Mouse (Mus musculus) ES-CJ7 (cell line): ENCODE measurements around the gene Gm37240.
A peak's percentile ranks its signal among the peaks of the same experiment; 100 is the strongest.

Source experiments
- DNase-seq: peaks from one replicate; pipeline ENCODE4 v3.0.0; 2011; ENCODE audit warnings: low read depth, low spot score

Gm37240 gene

DNA sequence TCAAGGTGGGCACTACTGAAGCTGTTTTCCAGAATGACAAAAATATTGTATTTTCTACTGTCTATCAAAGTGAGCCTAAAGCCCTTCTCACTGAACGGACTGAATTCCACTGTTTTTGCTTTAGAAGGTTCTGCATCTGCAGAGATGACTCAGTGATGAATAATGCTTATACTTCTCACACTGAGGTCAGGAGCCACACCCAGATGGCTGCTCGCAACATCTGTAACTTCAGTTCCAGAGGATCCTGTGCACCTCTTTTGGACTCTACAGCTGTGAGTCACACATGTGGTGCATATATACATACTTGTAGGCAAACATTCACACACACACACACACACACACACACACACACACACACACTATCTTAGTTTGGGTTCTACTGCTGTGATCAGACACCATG lies 602.8 kb downstream of the Gm37240 start:
- DNase-seq = no peak

GRCm38 (mm10) chr3:85282816-85283215 lies 604.5 kb downstream of the Gm37240 start:
- DNase-seq = no peak

- peak; percentile 76 for DNase-seq
Measured at GRCm38 (mm10) chr3:85275075-85275474, 612.2 kb downstream of the Gm37240 start.

GRCm38 (mm10) chr3:85271491-85271890 lies 615.8 kb downstream of the Gm37240 start:
- DNase-seq = no peak

- no peak for DNase-seq
Measured at GRCm38 (mm10) chr3:85264963-85265362, 622.4 kb downstream of the Gm37240 start.

- DNase-seq = no peak
Measured at GRCm38 (mm10) chr3:85264546-85264945, 622.8 kb downstream of the Gm37240 start.

DNA sequence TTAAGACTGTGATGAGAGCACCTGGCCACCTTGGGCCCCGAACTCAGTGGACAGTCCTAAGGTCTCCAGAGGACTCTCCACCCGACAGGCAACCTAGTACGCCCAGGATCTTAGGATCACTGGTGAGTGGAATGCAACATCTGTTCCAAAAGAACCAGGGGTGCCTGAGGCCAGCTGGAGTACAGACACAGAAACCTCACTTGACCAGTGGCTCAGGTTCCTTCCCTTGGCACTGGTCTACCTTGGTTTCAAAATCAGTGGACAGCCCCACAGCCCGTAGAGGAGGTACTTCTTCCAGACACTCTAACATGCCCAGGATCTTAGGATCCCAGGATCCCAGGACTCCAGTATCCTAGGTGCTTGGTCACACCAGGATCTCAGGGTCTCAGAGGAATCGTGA lies 632.8 kb downstream of the Gm37240 start:
- DNase-seq = no peak

- DNase-seq = no peak
Measured at GRCm38 (mm10) chr3:85251631-85252030, 635.7 kb downstream of the Gm37240 start.

DNA sequence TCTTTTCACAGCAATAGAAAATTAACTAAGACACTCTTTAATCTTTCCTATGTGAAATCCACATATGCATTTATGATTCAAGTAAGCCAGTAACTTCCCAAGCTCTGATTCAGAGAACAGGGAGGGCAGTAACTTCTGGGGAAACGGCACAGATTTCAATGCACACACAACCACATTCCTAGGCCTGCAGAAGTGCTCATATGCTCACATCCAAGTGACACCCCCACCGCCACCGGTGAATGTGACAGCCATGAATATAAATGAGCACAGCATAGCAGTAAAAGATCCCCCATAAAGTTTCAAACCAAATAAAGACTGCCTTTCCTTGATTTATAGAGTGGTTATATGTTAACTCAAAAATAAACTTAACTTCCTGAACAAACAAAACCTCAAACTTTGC lies 641.2 kb downstream of the Gm37240 start:
- no peak for DNase-seq

GRCm38 (mm10) chr3:85236546-85236945 lies 650.8 kb downstream of the Gm37240 start:
- no peak for DNase-seq

- DNase-seq = no peak
Measured at GRCm38 (mm10) chr3:85232846-85233245, 654.5 kb downstream of the Gm37240 start.

- no peak for DNase-seq
Measured at GRCm38 (mm10) chr3:85222046-85222445, 665.3 kb downstream of the Gm37240 start.

DNA sequence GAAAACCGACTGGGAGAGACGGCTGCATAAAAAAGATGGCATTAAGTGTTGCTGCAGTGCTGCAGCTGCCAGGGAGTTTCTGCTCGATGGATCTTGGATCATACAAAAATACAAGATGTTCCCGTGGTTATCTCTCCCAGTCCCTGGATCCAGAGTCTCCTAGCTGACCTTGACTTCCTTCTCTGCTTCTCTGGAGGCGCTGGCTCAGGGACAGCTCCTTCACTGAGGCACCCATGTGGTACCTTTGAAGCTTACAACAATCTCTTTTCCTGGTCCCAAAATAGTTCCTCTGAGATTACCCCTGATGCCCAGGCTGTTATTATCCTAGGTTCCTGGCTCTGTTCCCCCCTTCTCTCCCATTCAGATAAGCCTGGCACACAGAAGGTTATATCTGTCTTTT lies 672.4 kb downstream of the Gm37240 start:
- DNase-seq = no peak

DNA sequence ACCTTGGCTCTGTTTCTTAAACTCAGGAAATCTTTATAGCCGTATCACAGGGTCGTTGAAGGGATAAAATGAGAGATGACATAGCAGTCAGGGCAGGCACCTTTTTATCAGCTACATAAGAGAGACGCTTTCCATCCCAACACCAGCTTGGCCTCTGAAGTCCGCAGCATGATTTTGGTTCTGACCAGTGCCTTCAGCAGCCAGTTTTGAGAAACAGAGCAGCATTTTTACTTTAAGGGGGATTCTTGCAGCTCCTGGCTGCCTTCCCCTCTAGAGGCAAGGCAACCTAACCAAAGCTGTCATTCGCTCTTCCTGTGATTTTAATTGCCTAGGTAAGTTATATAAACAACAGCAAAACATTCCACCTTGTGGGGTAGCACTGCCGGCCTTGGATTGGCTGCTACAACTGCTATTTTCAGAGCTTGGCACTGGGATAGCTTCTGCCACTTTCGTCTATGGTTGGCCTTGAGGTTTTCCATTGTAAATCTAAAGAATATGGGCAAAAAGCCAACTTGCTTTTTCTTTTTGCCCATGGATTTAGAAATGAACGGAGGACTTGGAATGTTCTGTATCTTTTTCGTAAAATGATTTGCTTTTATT lies 674.5 kb downstream of the Gm37240 start:
- DNase-seq = no peak

- no peak for DNase-seq
Measured at GRCm38 (mm10) chr3:85209887-85210844, 677.2 kb downstream of the Gm37240 start.

DNA sequence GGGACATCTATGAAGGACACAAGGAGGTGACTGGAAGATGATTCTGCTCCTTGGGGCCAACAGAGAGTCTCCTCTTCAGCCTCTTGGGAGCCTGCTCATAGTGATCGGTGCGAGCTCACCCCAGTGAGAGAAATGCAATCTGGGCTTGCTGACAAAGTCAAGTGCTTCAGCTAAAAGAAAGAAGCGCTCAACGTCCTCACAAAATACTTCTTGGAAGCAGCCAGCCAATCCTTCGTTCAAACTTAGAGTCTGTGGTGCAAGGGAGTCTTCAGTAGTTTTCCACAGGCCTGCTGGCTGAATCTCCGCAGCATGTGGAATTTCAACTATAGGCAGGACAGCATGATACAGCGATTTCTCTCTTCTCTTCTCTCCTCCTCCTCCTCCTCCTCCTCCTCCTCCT lies 680.8 kb downstream of the Gm37240 start:
- no peak for DNase-seq

DNA sequence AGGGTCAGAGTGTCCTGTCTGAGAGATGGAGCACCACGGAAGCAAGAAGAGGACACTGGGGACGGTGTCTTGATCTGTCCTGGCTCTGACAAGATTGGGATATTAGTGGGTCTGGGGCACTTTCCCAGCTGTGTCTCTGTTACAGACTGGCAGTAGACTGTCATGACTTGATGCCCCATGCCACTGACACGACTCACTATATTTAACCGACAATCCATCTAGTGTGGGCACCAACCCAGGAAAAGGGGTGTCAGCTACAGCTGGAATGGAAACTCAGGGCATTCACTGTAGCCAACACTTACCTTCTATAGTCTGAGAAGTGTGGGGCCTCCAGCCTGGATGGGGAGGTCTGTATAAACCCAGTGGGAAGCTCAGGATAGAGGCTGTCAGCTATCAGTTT lies 681.4 kb downstream of the Gm37240 start:
- no peak for DNase-seq

- no peak for DNase-seq
Measured at GRCm38 (mm10) chr3:85203659-85204058, 683.7 kb downstream of the Gm37240 start.

DNA sequence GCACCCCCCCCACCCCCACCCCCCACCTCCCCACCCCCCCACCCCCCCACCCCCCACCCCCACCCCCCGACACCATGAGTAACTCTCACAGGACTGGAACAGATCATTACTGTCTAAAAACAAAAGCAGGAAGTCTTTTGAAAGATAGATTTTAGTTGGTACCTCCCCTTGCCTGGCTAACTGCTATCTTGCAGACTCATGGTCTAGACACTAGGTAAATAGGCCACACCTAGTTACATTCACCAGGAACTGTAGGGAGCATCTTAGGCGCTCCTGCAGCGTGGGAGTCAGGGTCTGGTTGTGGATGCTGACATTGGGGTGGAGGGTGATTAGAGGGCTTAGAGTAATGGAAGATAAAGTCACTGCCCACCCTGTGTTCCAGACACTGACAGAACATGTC lies 684.6 kb downstream of the Gm37240 start:
- no peak for DNase-seq

DNA sequence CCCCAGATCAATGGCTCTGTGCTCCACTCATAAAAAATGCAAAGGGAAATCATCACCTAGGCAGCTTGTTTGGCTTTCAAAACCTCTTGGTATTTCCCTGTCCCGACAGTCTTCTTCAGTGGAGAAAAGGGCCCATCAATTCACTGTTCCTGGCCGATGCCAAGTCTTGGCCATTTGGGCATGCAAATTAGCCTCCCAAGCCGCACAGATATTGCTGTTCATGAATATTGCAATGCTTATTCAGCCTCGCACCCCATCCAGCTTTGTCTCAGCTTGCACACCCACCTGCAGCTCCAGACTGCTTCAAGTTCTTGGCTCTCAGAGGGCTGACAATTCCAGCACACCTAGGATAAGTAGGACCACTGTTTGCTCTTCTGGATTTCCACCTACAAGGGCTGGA lies 685.5 kb downstream of the Gm37240 start:
- no peak for DNase-seq

DNA sequence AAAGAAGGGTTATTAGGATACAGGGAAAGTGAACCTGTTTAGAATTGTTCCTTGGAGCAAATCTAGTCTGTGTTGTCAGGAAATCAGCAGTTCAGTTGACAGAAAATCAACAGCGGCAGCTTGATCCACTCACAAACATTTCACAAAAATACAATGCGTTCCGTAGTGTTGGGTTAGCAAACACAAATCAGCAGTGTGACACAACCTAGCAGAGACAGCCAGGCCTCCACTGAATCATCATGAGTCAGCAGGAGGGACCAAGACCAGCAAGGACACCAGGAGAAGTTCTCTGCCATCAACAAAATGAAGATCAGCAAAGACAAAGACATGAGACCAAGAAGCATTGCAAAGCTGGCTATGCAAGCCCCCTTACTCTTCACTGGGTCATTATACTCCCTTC lies 688.8 kb downstream of the Gm37240 start:
- no peak for DNase-seq

- DNase-seq = no peak
Measured at GRCm38 (mm10) chr3:85197148-85197547, 690.2 kb downstream of the Gm37240 start.

- DNase-seq = no peak
Measured at GRCm38 (mm10) chr3:85196591-85196990, 690.7 kb downstream of the Gm37240 start.
